Mouse (Mus musculus) kidney, adult 8-10 months (tissue): ENCODE measurements around the gene Ckap2l.

ENCODE experiments used
- DNase-seq, 2 experiments: peaks; one replicate each; pipeline ENCODE4 v3.0.0; 2022

Gene Ckap2l

DNA sequence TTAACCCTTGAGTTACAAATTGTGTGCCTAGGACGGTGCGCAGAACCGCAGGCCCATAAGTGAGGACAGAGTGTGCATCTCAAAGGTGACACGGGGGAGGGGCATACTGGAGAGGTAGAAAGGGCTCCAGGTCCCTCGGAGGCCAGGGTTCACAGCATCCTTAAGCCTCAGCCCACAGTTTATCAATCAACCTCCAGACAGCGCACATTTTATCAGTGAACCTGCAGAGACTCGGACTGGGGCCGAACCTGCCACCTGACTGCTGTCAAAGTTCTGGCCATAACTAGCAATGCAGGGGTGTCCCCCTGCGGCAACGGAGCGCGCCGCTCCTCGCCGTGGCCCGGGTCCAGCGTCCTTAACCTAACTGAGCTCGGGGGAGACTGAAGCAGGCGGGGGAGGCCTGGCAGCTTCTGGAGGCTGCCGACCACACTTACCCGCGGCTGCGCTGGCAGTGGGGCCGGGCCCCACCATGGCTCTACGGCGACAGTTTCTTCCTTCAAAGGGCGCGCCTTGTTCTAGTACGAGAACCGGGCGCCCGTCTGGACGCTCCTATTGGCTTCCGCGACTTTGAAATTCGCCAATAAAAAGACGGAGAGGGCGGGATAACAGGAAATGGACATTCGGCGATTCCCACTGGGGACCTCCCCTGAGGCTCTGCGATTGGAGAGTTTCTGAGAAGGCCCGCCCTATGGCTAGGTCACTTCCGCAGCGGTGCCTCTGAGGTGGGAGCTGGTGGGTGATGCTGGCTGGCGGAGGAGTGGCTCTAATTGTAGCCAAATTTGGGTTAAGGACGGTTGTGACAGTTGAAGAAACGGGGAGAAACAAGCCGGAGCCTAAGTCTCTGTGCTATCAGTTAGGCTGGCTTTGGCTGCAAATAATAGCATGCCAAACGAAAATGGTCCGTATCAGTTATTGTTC is at the start of gene Ckap2l:
Gene Ckap2l (minus strand): TSS at position 542 of the 918 bp plus-strand sequence.
- peak; percentile 97 for DNase-seq

DNA sequence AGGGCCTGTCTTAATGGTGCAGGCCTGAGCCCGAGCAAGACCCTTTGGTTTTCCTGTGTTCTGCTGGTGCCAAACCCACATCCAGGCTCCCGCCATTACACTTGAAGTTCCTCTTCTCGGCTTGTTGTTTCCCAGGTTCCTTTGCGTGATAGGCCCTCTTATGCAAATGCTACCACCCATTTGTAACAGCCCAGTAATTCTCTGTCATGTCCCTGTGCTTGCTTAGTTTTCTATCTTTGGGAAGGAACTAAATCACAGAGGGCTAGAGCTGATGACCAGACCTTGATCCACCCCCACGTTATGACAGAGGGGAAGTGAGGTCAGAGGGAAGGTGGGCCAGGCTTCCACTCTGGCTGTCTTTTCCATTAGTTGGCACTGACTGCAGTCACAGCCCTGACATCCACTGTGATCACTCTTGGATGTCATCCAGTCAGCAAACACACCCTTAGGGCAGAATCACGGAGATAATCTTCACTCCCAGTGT is 41.2 kb upstream of the Ckap2l start:
- peak in 1 of 2 experiments; percentile 3 for DNase-seq

DNA sequence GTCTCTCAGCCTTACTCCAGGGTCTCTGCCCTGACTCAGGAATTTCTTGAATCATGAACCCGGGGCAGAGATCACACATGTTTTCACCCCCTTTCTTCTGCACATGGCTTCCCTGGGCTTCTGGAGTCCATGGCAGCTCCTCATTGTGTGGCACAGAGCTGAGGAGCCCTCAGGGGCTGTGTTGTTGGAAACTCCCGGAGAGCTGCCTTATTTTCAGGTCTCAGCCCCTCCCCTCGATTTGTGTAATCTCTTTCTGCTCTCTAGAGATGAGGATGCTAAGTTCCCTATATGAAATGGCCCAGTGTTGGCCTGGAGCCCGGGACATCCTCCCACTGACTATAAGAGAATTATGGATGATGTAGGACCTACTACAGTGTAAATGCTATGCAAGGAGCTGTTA is 36.5 kb upstream of the Ckap2l start:
- no peak for DNase-seq

DNA sequence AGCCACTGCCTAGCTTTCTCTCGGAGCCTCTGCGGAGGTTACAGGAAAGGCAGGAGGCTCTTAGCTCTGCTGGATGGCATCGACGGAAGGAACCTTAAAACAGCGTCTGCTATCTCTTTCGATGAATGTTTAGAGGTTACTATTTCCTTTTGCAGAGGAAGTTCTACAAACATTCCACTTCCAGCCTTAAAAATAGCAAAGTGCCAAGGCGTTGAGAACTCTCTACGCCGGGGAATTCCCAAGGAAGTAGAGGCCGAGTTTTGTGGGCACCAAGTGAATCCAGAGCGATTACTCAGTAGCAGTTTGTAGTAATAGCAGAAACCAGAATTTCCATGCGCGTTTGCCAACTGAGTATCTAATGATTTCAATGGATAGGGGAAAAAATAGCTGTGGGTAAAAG is 33.5 kb upstream of the Ckap2l start:
- DNase-seq = peak in 1 of 2 experiments; percentile 3

DNA sequence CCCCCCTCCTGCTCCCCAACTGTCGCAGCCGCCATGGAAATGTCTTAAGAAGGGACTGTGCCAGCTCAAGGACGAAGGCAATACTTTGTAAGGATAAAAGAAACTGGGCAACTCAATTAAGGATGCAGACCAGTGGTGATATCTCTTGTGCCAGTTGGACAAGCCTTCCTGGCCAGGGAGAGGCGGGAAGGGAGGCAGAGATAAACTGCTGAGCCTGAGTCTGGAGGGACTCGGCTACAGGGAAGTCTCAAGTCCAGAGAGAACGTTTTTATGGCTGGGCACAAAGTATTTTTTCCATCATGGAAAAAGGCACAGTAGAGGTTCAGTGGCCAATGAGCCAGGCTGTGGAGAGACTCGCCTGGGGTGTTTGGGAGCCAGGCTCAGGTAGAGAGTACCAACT is 33.0 kb upstream of the Ckap2l start:
- DNase-seq = no peak

DNA sequence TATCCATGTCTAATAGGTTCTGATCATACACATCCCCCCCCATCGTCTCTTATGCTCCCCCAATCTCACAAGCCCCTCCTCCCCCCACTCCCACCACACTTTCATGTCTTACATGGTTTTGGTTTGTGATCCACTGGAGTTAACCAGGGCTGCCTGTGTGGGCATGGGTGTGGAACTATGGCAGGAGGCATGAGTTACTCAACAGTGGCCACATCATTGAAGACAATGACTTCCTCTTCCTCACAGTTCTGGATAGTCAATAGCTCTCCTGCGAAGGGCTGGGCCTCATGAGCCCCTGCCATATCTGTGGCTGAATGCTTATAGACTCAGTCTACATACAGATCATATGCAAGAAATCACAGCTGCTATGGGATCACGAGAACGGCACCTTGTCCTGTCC is 31.2 kb upstream of the Ckap2l start:
- no peak for DNase-seq

DNA sequence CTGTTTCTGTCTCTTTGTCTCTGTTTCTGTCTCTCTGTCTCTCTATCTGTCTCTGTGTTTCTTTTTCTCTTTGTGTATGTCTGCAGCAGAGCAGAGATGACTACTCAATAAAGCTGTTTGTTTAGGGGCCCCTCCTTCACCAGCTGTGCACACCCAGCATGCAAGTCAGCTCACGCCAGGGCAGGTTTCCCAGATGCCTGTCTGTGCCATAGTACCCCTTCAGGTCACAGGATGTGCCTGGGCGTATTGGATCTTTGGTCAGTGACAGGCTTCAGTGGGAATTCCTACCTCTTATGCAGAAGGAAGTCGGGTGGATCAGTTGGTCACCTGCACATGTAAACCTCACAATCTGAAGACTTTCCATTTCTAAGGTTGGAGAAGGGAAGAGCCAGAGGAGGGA is 27.2 kb upstream of the Ckap2l start:
- DNase-seq = no peak

DNA sequence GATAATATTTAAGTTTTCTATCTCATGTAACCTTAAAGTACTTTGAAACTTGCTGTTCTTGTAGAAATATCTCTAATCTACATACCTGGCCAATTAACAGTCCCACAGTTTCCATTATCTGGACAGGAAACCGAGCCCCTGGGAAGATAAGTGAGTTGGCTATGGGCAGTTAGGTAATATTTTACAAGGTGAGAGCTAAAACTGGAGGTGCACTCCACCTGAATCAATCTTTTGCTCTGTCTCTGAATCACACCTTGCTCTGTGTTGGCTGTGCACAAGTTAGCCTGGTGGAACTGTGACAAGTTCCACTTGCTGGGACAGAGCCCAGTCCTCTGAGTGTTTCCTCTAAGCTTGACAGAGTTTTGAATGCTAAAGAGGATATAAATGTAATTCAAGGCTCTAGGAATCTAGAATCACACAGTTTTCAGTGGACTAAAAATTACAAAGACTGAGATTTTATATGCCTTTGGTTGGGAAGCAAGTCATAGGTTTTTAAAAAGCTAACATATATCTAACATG is 25.2 kb upstream of the Ckap2l start:
- DNase-seq = no peak

DNA sequence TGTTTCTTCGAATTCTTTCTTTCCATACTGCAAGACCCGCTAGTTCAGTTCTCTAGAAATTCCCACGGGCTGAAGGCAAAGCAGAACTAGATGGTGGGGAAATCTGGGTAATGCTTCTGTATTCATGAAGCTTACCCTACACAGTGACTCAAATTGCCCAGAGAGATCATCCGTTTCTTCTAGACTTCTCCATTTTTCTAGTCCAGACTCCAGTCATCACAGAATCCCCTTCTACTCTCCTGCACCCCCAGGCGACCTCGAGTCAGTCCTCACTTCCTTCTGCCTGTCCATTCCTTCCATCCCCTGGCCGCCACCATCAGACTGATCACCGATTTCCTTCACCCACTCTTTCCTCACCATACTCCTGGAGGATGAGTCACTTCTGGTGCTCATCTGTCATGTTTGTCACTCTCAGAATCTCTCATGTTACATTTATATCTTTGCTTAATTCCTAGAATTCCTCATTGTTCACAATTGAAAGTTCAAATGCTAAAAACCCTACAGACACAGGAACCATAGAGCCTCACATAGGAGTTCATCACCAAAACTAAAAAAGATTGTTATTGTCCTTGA is 23.1 kb upstream of the Ckap2l start:
- no peak for DNase-seq

DNA sequence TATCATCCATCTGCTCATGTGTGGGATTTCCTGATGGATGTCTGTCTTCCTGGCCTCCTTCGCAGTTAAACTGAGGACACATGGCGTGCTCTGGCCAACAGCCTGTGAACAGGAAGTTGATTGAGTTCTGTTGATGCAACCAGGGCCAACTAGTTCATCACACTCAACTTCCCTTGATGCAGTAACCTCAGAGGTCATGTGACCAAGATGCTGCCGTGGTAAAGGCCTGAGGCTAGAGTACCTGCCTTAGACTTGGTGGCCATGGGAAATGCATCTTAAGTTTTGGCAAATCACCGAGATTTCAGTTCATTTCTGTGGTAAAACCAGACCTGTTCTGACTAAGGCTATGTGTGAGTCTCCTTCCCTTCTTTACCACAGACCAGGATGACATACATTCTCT is 18.8 kb upstream of the Ckap2l start:
- DNase-seq = no peak

DNA sequence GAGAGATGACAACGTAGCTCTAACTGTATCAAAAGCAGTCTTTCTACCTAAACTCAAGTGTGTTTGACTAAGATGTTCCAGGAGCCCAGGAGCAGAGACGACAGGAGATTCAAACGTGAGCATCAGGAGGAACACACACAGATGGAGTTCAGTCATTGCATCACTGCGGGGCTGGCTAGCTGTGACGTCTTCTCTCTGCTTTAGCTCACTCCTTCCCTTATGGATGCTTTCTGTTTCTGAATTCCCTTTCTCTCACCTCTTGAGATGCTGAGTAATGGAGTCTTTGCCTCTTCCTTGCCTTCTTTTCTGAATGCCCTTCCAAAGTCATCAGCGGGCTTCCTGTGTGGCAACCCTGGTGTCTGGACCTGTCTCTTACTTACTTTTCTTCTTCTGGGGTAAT is 17.9 kb upstream of the Ckap2l start:
- no peak for DNase-seq

DNA sequence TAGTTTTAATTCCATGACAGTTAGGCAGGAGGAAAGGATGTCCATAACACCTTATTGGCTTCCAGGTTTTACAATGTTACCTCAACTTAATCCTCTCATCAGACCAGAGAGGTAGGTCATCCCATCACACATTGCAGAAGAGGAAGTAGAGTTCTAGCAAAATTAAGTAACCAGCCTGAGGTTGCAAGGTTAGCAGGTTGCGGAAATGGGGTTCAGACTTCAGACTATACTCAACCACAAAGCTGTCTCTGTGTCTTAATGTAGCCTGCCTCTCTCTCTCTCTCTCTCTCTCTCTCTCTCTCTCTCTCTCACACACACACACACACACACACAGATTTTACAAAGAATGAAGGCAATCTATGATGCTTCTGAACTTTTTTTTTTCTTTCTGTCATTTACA is 16.9 kb upstream of the Ckap2l start:
- no peak for DNase-seq

DNA sequence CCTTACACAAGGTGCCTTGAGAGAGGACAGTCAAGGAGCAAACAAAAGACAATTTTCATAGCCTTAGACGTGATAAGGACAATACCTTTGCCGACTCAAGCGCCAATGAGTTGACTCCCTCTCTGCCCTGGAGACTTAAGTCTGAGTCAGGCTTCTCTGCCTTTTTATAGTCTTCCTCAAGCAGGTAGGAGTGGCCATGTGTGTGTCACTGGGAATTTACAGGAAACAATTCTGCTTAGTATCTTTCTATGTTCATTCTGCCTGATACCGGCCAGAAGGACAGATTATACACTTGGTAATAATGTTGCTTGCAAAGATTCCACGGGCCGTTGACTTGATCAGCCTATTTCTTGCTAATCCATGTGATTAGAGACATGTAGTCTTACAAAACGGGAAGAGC is 12.8 kb upstream of the Ckap2l start, which contains the start of gene Il1a:
Gene Il1a (minus strand): TSS at position 137 of the 400 bp plus-strand sequence.
- no peak for DNase-seq

DNA sequence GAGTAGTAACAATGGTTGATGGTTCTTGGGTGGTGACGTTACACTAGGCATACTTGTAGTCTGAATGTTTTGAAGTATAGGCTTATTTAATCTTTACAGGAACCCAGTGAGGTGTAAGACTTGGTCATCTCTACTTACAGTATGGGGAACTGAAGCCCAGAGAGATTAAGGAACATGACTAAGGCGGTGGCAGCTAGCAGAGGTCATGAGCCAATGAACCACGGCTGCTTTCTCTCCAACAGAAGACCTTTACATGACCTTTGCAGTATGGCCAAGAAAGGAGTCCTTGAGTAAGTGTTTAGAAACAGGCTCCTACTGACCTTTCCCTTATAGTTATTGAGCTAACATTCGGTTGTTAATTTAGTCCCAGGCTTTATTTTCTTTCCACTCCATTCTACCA is 9.0 kb upstream of the Ckap2l start:
- no peak for DNase-seq

DNA sequence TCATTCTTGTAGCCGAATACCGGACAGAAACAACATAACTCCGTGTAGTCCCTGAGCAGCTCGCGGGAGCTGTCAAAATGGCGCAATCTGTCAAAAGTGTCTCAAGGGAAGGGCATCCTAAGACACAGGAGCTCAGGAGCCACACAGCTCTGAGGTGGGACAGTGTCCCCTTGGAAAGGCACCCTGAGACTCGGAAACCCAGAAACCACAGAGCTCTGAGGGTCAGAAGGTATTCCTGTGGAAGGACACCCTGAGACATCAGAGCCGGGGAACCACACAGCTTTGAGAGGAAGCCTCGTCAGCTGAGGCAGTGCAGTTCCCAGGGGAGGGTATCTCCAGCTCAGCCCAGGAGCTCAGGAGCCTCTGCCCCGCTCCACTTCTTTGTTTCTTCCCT is 574 bp upstream of the Ckap2l start:
- no peak for DNase-seq

DNA sequence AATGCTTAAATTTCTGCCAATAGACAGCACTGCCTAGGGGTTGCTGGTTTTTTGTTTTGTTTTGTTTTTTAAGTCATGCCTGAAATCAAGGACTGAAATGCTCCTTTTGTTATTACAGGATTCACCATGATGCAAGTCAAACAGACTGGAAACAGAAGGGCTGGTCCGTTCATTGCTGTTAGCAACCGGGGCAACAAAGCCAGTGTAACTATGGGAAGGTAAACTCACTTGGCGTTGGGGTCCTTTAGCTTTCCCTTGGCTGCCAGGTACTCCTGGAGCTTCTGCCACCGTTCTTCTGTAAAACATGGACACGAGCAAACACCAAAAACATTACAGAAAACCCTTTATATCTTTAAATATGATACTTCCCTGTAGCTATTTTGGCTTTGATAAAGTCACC is 926 bp downstream of the Ckap2l start:
- DNase-seq = no peak

DNA sequence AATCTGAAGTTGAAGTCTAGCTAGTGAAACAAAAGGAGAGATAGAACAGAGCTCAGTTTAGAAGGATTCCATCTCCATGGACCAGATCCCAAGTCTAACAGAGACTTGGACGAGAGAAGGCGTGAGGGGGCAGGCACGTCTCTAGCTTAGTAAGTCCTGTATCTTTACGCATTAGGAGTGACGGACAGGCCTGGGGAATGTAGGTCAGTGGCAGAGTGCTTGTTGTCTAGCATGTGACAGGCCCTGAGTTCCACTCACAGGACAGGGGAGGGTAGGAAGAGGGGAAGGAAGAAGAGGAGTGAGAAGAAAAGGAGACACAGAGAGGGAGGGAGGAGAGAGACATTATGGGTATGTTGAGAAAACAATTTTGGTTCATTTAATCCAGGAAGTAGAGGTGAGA is 1.9 kb downstream of the Ckap2l start:
- no peak for DNase-seq

DNA sequence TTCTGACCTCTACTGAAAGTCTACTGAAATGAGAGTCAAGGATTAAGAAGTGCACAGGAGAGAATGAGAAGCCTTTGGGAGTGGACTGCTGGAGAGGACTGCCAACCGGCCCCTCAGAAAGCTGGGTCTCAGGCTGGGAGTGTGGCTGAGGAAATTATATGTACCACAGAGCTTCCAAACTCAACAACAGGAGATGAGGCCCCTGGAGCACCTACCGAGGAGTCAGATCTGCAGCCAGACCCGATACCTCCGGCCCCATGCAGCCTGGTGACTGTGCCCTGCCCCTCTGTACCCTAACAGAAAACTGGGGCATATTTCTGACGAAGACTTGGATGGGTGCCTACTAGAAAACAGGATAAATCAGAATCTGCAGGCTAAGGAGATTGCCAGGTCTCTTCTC is 23.2 kb downstream of the Ckap2l start:
- DNase-seq = no peak

DNA sequence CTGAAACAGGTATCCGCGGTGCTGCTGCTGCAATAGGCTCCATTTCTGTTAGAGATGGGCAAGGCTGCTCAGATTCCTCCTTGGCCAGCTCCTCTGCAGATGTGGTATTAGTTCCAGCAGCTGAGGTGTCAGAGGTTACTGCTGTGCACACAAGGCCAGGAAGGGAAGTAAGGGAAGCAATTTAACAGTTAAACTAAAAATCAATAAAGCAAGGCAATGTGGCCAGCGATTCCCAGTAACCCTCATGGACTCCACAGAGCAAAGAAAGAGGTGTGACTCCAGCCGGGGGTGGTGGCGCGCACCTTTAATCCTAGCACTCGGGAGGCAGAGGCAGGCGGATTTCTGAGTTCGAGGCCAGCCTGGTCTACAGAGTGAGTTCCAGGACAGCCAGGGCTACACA is 26.4 kb downstream of the Ckap2l start:
- DNase-seq = no peak

DNA sequence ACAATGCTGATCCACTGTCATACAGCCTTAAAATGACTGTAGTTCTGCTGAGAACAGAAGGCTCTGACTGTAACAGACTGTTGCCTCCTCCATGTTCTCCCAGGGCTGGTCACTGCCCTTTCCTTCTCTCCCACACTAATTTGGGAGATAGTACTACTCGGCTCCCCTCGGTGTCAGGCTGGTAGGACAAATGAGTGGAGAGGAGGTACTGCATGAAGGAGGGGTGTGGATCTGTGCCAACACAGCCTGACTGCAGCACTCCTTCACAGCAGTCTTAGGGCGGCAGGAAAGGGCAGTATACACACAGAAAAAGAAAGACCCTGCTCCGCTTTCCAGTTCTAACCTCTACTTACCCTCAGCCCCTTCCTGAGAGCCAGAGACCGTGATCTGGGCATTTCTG is 27.0 kb downstream of the Ckap2l start:
- DNase-seq = no peak

DNA sequence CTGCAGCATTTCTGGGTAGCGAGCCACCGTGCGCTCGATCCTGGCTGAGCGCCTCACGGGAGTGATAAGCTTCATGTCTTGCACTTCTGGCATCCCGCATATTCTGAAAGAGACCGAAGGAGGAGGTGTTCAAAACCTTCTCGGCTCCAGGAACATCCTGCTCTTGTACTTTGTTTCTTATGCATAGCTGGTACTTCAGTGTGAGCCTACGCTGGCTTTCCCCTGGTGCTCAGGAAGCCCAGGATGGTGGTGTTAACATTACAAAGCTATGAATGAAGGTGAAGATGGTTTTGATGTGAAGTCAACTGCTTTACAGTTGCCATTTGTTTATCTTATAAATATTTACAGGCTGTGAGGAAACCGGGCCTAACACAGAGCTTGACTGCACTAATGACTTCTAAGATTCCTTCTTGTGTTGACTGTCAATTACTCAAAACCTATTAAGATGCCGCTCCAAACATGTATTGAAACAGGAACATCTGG is 27.8 kb downstream of the Ckap2l start:
- DNase-seq = no peak

DNA sequence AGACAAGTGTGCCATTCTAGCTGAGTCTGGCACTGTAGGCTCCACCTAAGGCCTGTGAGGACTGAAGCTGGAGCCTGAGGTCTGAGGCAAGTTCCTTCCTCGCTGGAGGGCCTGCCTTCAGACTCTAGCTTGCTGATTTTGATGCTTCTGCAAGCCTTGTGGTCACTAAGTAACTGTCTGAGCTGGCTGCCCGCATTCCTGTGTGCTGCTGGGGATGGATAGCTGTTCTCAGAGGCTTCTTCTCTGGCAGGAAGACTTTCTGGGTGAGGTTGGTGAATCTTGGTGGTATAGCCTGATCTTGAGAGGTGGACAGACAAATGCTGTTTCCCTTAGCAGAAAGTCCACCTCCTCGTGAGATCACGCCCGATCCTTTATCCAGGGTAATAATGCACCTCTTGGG is 29.3 kb downstream of the Ckap2l start:
- no peak for DNase-seq

DNA sequence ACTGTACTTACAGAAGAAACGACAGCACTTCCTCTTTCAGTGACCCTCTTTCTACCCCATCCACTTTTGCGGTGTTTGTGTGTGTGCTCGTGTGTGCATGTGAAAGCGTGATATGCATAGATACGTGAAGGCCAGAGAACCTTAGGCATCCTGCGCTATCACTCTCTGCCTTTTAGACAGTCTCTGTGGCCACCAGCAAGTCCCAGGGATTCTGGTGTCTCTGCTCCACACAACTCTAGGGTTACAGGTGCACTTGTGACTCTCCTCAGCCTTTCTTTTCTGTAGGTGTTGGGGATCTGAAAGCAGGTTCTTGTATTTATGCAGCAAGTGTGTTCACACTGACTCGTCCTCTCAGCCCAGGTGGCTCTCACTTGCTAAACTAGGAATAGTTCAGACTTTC is 31.7 kb downstream of the Ckap2l start:
- DNase-seq = no peak

DNA sequence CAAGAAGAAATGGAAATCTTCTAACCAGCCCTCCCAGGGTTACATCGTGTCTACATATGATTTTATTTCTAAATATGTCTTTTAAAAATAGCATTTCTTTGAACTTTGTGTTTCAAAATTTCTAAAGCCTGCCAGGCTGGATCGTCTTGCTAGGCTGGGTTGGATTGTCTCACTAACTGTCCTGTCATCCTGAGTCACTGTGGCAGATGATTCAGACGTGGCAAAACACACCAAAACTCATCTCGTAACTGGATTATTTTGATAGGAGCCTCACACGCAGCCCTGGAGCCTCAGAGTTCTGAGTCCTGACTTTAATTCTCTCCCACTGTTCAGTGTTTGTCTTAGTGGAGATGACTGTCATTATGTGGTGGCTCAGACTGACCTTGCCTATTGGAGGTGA is 33.9 kb downstream of the Ckap2l start:
- no peak for DNase-seq
